Mouse (Mus musculus): ENCODE results near the gene D430041D05Rik. TPM values are rescaled to one million over a fixed set of nuclear protein-coding genes. Genes with fewer than 3 reads are reported as not detected.

The D430041D05Rik gene
- polyA plus RNA-seq, 1 experiment from 2014 or later, result 0.06 TPM

- H3K4me1 ChIP-seq (replicated peaks; ENCODE audit: control insufficient read depth, insufficient read depth), result no peaks in the 10 kb centered on the region
- no peaks in the 10 kb centered on the region for H3K27me3 ChIP-seq (ENCODE audit: control insufficient read depth, insufficient read depth, low read length)
- no peak overlapping the region for H3K4me2 ChIP-seq (replicated peaks; ENCODE audit: low read depth)
- DNase-seq (ENCODE audit: low spot score) (no peak), ATAC-seq (ENCODE audit: low FRiP score, low TSS enrichment) (no peak)
- H3K36me3 ChIP-seq (ENCODE audit: control insufficient read depth, insufficient read depth, low read length), result no peaks in the 10 kb centered on the region
- no peak for TF ChIP-seq EP300 (optimal IDR thresholded peaks at IDR 0.05)
- no peak for TF ChIP-seq CTCF (IDR thresholded peaks at IDR 0.05; ENCODE audit: low read depth)
- no peak overlapping the region for H3K4me3 ChIP-seq (ENCODE audit: low read depth, low read length)
- 88% methylated on average over 13 of the region's 13 CpGs for WGBS
- no peaks in the 10 kb centered on the region for H3K9me3 ChIP-seq (ENCODE audit: control insufficient read depth, low read length)
- no peak overlapping the region for H3K27ac ChIP-seq (replicated peaks)
- no peak overlapping the region for H3K9ac ChIP-seq (ENCODE audit: low read length)
Measured at GRCm38 (mm10) chr2:104320061-104320624, 90.7 kb downstream of the D430041D05Rik start.

- Histone ChIP-seq H3K4me1 (replicated peaks; ENCODE audit: control insufficient read depth, insufficient read depth) (no peaks in the 10 kb centered on the region), H3K4me2 (replicated peaks; ENCODE audit: low read depth) (no peak overlapping the region), H3K4me3 (ENCODE audit: low read depth, low read length) (no peak overlapping the region), H3K27ac (replicated peaks) (no peak overlapping the region), H3K36me3 (ENCODE audit: control insufficient read depth, insufficient read depth, low read length) (no peaks in the 10 kb centered on the region), H3K9me3 (ENCODE audit: control insufficient read depth, low read length) (no peaks in the 10 kb centered on the region), H3K9ac (ENCODE audit: low read length) (no peak overlapping the region), H3K27me3 (ENCODE audit: control insufficient read depth, insufficient read depth, low read length) (no peaks in the 10 kb centered on the region)
- DNase-seq (ENCODE audit: low spot score) (no peak), ATAC-seq (ENCODE audit: low FRiP score, low TSS enrichment) (no peak)
- WGBS, result 92% methylated on average over 10 of the region's 10 CpGs
- TF ChIP-seq CTCF (IDR thresholded peaks at IDR 0.05; ENCODE audit: low read depth) (no peak), EP300 (optimal IDR thresholded peaks at IDR 0.05) (no peak)
Measured at GRCm38 (mm10) chr2:104319443-104319842, 91.4 kb downstream of the D430041D05Rik start.

- H3K36me3 ChIP-seq (ENCODE audit: control insufficient read depth, insufficient read depth, low read length), result no peaks in the 10 kb centered on the region
- H3K9me3 ChIP-seq (ENCODE audit: control insufficient read depth, low read length), result no peaks in the 10 kb centered on the region
- H3K27me3 ChIP-seq (ENCODE audit: control insufficient read depth, insufficient read depth, low read length), result no peaks in the 10 kb centered on the region
- no peak for TF ChIP-seq EP300 (optimal IDR thresholded peaks at IDR 0.05)
- no peak for TF ChIP-seq CTCF (IDR thresholded peaks at IDR 0.05; ENCODE audit: low read depth)
- H3K27ac ChIP-seq (replicated peaks), result no peak overlapping the region
- DNase-seq (ENCODE audit: low spot score) (no peak), ATAC-seq (ENCODE audit: low FRiP score, low TSS enrichment) (no peak)
- no peak overlapping the region for H3K9ac ChIP-seq (ENCODE audit: low read length)
- H3K4me1 ChIP-seq (replicated peaks; ENCODE audit: control insufficient read depth, insufficient read depth), result no peaks in the 10 kb centered on the region
- H3K4me3 ChIP-seq (ENCODE audit: low read depth, low read length), result no peak overlapping the region
- 43% methylated on average over 8 of the region's 8 CpGs for WGBS
- H3K4me2 ChIP-seq (replicated peaks; ENCODE audit: low read depth), result no peak overlapping the region
Measured at GRCm38 (mm10) chr2:104318881-104319280, 91.9 kb downstream of the D430041D05Rik start.

- Histone ChIP-seq H3K27me3 (ENCODE audit: control insufficient read depth, insufficient read depth, low read length) (no peaks in the 10 kb centered on the region), H3K4me3 (ENCODE audit: low read depth, low read length) (no peak overlapping the region), H3K36me3 (ENCODE audit: control insufficient read depth, insufficient read depth, low read length) (no peaks in the 10 kb centered on the region), H3K9me3 (ENCODE audit: control insufficient read depth, low read length) (no peaks in the 10 kb centered on the region), H3K27ac (replicated peaks) (no peak overlapping the region), H3K4me2 (replicated peaks; ENCODE audit: low read depth) (no peak overlapping the region), H3K9ac (ENCODE audit: low read length) (no peak overlapping the region), H3K4me1 (replicated peaks; ENCODE audit: control insufficient read depth, insufficient read depth) (no peaks in the 10 kb centered on the region)
- TF ChIP-seq EP300 (optimal IDR thresholded peaks at IDR 0.05) (no peak), CTCF (IDR thresholded peaks at IDR 0.05; ENCODE audit: low read depth) (no peak)
- ATAC-seq (ENCODE audit: low FRiP score, low TSS enrichment) (no peak), DNase-seq (ENCODE audit: low spot score) (no peak)
- WGBS, result 77% methylated on average over 2 of the region's 2 CpGs
Measured at GRCm38 (mm10) chr2:104318259-104318658, 92.6 kb downstream of the D430041D05Rik start.

GRCm38 (mm10) chr2:104317631-104318030, 93.2 kb downstream of the D430041D05Rik start:
- ATAC-seq (ENCODE audit: low FRiP score, low TSS enrichment), result no peak
- WGBS, result 69% methylated on average over 6 of the region's 6 CpGs

GRCm38 (mm10) chr2:104316483-104316882, 94.3 kb downstream of the D430041D05Rik start:
- 81% methylated on average over 8 of the region's 8 CpGs for WGBS
- Histone ChIP-seq H3K9ac (ENCODE audit: low read length) (no peak overlapping the region), H3K4me3 (ENCODE audit: low read depth, low read length) (no peak overlapping the region), H3K27ac (replicated peaks) (no peak overlapping the region), H3K4me1 (replicated peaks; ENCODE audit: control insufficient read depth, insufficient read depth) (no peaks in the 10 kb centered on the region), H3K4me2 (replicated peaks; ENCODE audit: low read depth) (no peak overlapping the region), H3K27me3 (ENCODE audit: control insufficient read depth, insufficient read depth, low read length) (no peaks in the 10 kb centered on the region), H3K9me3 (ENCODE audit: control insufficient read depth, low read length) (no peaks in the 10 kb centered on the region), H3K36me3 (ENCODE audit: control insufficient read depth, insufficient read depth, low read length) (no peaks in the 10 kb centered on the region)
- TF ChIP-seq EP300 (optimal IDR thresholded peaks at IDR 0.05), result no peak
- no peak for TF ChIP-seq CTCF (IDR thresholded peaks at IDR 0.05; ENCODE audit: low read depth)
- DNase-seq (ENCODE audit: low spot score), result no peak
- ATAC-seq (ENCODE audit: low FRiP score, low TSS enrichment), result no peak

More at GRCm38 (mm10) chr2:104317631-104318030, 93.2 kb downstream of the D430041D05Rik start:
- TF ChIP-seq CTCF (IDR thresholded peaks at IDR 0.05; ENCODE audit: low read depth) (no peak), EP300 (optimal IDR thresholded peaks at IDR 0.05) (no peak)
- Histone ChIP-seq H3K4me2 (replicated peaks; ENCODE audit: low read depth) (no peak overlapping the region), H3K27ac (replicated peaks) (no peak overlapping the region), H3K9me3 (ENCODE audit: control insufficient read depth, low read length) (no peaks in the 10 kb centered on the region), H3K4me3 (ENCODE audit: low read depth, low read length) (no peak overlapping the region), H3K4me1 (replicated peaks; ENCODE audit: control insufficient read depth, insufficient read depth) (no peaks in the 10 kb centered on the region), H3K36me3 (ENCODE audit: control insufficient read depth, insufficient read depth, low read length) (no peaks in the 10 kb centered on the region), H3K9ac (ENCODE audit: low read length) (no peak overlapping the region), H3K27me3 (ENCODE audit: control insufficient read depth, insufficient read depth, low read length) (no peaks in the 10 kb centered on the region)
- DNase-seq (ENCODE audit: low spot score), result no peak
